In the genomic region with DNA sequence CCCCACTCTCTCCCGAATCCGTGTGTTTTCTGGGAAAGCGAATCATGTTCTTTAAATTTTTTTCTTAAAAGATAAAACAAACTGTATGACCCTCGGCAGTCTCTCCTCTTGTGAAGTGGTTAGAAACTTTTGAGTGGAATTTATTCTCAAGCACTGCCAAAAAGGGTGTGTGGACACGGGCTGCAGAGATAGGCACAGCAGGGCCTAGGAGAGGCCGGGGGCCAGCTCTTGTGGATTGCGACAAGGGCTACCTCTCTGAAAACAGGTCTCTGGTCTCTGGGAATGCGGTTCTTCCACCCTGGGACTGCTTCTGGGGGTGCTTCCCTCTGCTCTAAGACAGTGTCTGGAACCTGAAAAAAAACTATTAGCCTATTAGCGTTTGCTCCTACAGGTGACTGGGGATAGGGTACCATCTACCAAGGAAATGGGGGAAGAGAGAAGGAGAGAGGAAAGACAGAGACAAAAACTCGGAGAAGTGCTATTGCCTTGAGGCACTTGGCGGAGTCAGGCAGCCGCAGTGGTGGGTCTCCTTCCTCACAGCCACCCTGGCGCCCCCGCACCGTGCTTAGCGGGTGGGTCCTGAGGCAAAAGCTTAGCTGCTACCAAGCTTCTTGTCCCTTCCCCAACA, we compare ENCODE assay signal across 9 mouse cellular contexts. TPM values are rescaled to one million over a fixed set of nuclear protein-coding genes. Genes with fewer than 3 reads are reported as not detected.
DNase-seq lines count a peak whose midpoint lies in the region; ATAC-seq lines count a peak whose summit lies in the region.
"Had no signal": no experiment of that assay in that cellular context is flagged by ENCODE, and none has a peak within 500 bp of the region (broad histone marks: within the 10 kb centered on the region; RNA-seq: fewer than 3 reads in every experiment).

No protein-coding gene starts in this region.

- no peaks in the 10 kb centered on the region for H3K9me3 ChIP-seq in heart, embryonic 12.5 days (replicated peaks)
- no peaks in the 10 kb centered on the region for H3K9me3 ChIP-seq in intestine, embryonic 14.5 days (ENCODE audit: control insufficient read depth, low read length)
- H3K9me3 ChIP-seq in midbrain, embryonic 13.5 days = no peaks in the 10 kb centered on the region

- H3K4me1 ChIP-seq in heart, embryonic 12.5 days (replicated peaks) = peaks cover 33% of the 10 kb centered on the region
- H3K4me1 ChIP-seq in brown adipose tissue, adult 24 weeks (ENCODE audit: control insufficient read depth, insufficient read depth, insufficient read length, low read length) = peaks cover 19% of the 10 kb centered on the region
- peaks cover 23% of the 10 kb centered on the region for H3K4me1 ChIP-seq in intestine, embryonic 14.5 days (replicated peaks; ENCODE audit: control insufficient read depth, insufficient read depth, low read length)
- H3K4me1 ChIP-seq in midbrain, embryonic 13.5 days (replicated peaks) = peaks cover 75% of the 10 kb centered on the region

- H3K9ac ChIP-seq in heart, embryonic 12.5 days = peak overlapping the region; percentile 74; the same call in 1 of the 2 replicates
- H3K9ac ChIP-seq in intestine, embryonic 14.5 days (ENCODE audit: low read length) = peak overlapping the region; percentile 73
- H3K9ac ChIP-seq in midbrain, embryonic 13.5 days (replicated peaks) = peak overlapping the region; percentile 83

- 10% methylated on average over 16 of the region's 16 CpGs for WGBS in heart, embryonic 12.5 days
- WGBS in intestine, embryonic 14.5 days = 3% methylated on average over 16 of the region's 16 CpGs
- WGBS in midbrain, embryonic 13.5 days = 4% methylated on average over 16 of the region's 16 CpGs

- H3K4me2 ChIP-seq in heart, embryonic 12.5 days = peak overlapping the region; percentile 99
- peak overlapping the region; percentile 68 for H3K4me2 ChIP-seq in intestine, embryonic 14.5 days (ENCODE audit: low read length)
- H3K4me2 ChIP-seq in midbrain, embryonic 13.5 days (replicated peaks) = peak overlapping the region; percentile 98

- no peak overlapping the region for H3K27ac ChIP-seq in heart, embryonic 12.5 days (ENCODE audit: poor library complexity, severe bottlenecking)
- peak overlapping the region; percentile 93 for H3K27ac ChIP-seq in brown adipose tissue, adult 24 weeks (replicated peaks; ENCODE audit: low read depth, low read length)
- H3K27ac ChIP-seq in intestine, embryonic 14.5 days (ENCODE audit: low read depth) = peak overlapping the region; percentile 89
- peak overlapping the region; percentile 63; the same call in 1 of the 2 replicates for H3K27ac ChIP-seq in midbrain, embryonic 13.5 days

- peak overlapping the region; percentile 70 for H3K4me3 ChIP-seq in heart, embryonic 12.5 days
- peak overlapping the region; percentile 76 for H3K4me3 ChIP-seq in brown adipose tissue, adult 24 weeks (ENCODE audit: insufficient read depth, low read depth, low read length)
- peak overlapping the region; percentile 73 for H3K4me3 ChIP-seq in intestine, embryonic 14.5 days (ENCODE audit: low read depth, low read length)
- peak overlapping the region; percentile 70 for H3K4me3 ChIP-seq in midbrain, embryonic 13.5 days (replicated peaks)

- no peaks in the 10 kb centered on the region for H3K36me3 ChIP-seq in heart, embryonic 12.5 days
- no peaks in the 10 kb centered on the region for H3K36me3 ChIP-seq in intestine, embryonic 14.5 days (ENCODE audit: control insufficient read depth, insufficient read depth, low read length)
- no peaks in the 10 kb centered on the region for H3K36me3 ChIP-seq in midbrain, embryonic 13.5 days

- H3K27me3 ChIP-seq in heart, embryonic 12.5 days (replicated peaks) = peaks cover 19% of the 10 kb centered on the region
- no peaks in the 10 kb centered on the region for H3K27me3 ChIP-seq in intestine, embryonic 14.5 days (replicated peaks; ENCODE audit: control insufficient read depth, insufficient read depth, low read length)
- peaks cover 59% of the 10 kb centered on the region for H3K27me3 ChIP-seq in midbrain, embryonic 13.5 days

- ATAC-seq in heart, embryonic 12.5 days (ENCODE audit: insufficient number of reproducible peaks, low FRiP score) = no peak
- ATAC-seq in intestine, embryonic 14.5 days (replicated peaks; ENCODE audit: low FRiP score, low TSS enrichment, low read depth) = no peak
- no peak for ATAC-seq in midbrain, embryonic 13.5 days

- DNase-seq in heart, adult 18-20 months = no peak
- DNase-seq in intestine, embryonic 14.5 days (ENCODE audit: low spot score) = peak; percentile 65
- DNase-seq in right cerebral cortex, postnatal 25 days = no peak
- DNase-seq in gastrocnemius, postnatal 4 days (ENCODE audit: low spot score in 2 of 2) = no peak
- DNase-seq in T-cell, adult 2 months (ENCODE audit: low spot score) = no peak

RNA-seq across cellular contexts. Expression of gene Nrp2, which starts 1.9 kb away (rescaled TPM):
- 6.0 and 6.2 TPM in 2 replicates for polyA plus RNA-seq in heart, embryonic 12.5 days (2016; fragmentation: Nextera tagmentation; extraction: Ambion mirVana)
- 10 to 100 TPM; 20.2 to 30.1 TPM for total RNA-seq in heart, adult 18-20 months (2021)
- polyA plus RNA-seq in brown adipose tissue, adult 24 weeks (2012; ENCODE audit: insufficient read depth, insufficient read length, missing spikeins) = 40.3 and 43.2 TPM in 2 replicates
- 43.8 and 44.0 TPM in 2 replicates for polyA plus RNA-seq in intestine, embryonic 14.5 days (2014; fragmentation: Nextera tagmentation; extraction: Ambion mirVana)
- polyA plus RNA-seq in midbrain, embryonic 13.5 days (2015; fragmentation: Nextera tagmentation; extraction: Ambion mirVana) = 15.9 and 18.7 TPM in 2 replicates
- total RNA-seq in gastrocnemius, postnatal 4 days (2021) = 10 to 100 TPM; 23.2 to 24.0 TPM
- total RNA-seq: MEL had no signal
